Mouse (Mus musculus) kidney, embryonic 15.5 days (tissue): ENCODE results near the gene Galnt17. TPM values are rescaled to one million over a fixed set of nuclear protein-coding genes. Genes with fewer than 3 reads are reported as not detected.

Source experiments
- ATAC-seq: fragments of 200-750 bp; cut with Nextera tagmentation; replicated peaks from 2 replicates; pipeline ENCODE4 v1.8.0; 2017; ENCODE audit warnings: moderate TSS enrichment; ENCODE audit not compliant: low FRiP score
- H3K27ac ChIP-seq: fragments of 300-500 bp; sonication (generic); 2 replicates; pipeline ENCODE4 v1.5.1; 2015; ENCODE audit warnings: mild to moderate bottlenecking, inconsistent platforms
- H3K27me3 ChIP-seq: fragments of 300-500 bp; sonication (generic); 2 replicates; pipeline ENCODE4 v1.6.1; 2015; ENCODE audit warnings: inconsistent platforms
- H3K36me3 ChIP-seq: fragments of 300-500 bp; sonication (generic); 2 replicates; pipeline ENCODE4 v1.6.1; 2015; ENCODE audit warnings: inconsistent platforms
- H3K4me1 ChIP-seq: fragments of 300-500 bp; sonication (generic); 2 replicates; pipeline ENCODE4 v1.6.1; 2015; ENCODE audit warnings: inconsistent platforms
- H3K4me2 ChIP-seq: fragments of 300-500 bp; sonication (generic); 2 replicates; pipeline ENCODE4 v1.6.1; 2015; ENCODE audit warnings: moderate library complexity, mild to moderate bottlenecking, inconsistent platforms
- H3K4me3 ChIP-seq: fragments of 300-500 bp; sonication (generic); replicated peaks from 2 replicates; pipeline ENCODE4 v1.5.1; 2015; ENCODE audit warnings: mild to moderate bottlenecking, inconsistent platforms
- H3K9ac ChIP-seq: fragments of 300-500 bp; sonication (generic); 2 replicates; pipeline ENCODE4 v1.6.1; 2015; ENCODE audit warnings: mild to moderate bottlenecking, inconsistent platforms
- H3K9me3 ChIP-seq: fragments of 300-500 bp; sonication (generic); replicated peaks from 2 replicates; pipeline ENCODE4 v1.6.1; 2016; ENCODE audit warnings: inconsistent platforms
- WGBS: fragments of 180-500 bp; shearing (Covaris S2); methylation state at CpG from one replicate; pipeline ENCODE4 v1.1.7; 2015; ENCODE audit warnings: mixed read lengths; 5-methylcytosine and 5-hydroxymethylcytosine counted together
- polyA plus RNA-seq: library from polyadenylated mRNA; unstranded; fragments of >200 nt; fragmentation: Nextera tagmentation; extraction: Ambion mirVana; gene quantifications from 2 replicates; pipeline ENCODE4 v1.2.1, GENCODE M21; 2015

Galnt17 gene
- polyA plus RNA-seq, 1 experiment from 2014 or later = 2.7 TPM

GRCm38 (mm10) chr5:130950421-130950820 lies 357.9 kb downstream of the Galnt17 start:
- H3K4me1 ChIP-seq = peaks cover 7% of the 10 kb centered on the region; the same call in 1 of the 2 replicates
- ATAC-seq = peak; percentile 46; the same call in 1 of the 2 replicates
- H3K36me3 ChIP-seq = no peaks in the 10 kb centered on the region
- no peak overlapping the region for H3K9ac ChIP-seq
- no peaks in the 10 kb centered on the region for H3K9me3 ChIP-seq
- no peak overlapping the region for H3K4me2 ChIP-seq
- no peak overlapping the region for H3K4me3 ChIP-seq
- H3K27ac ChIP-seq = peak overlapping the region; percentile 51
- 38% methylated on average over 4 of the region's 4 CpGs for WGBS
- no peaks in the 10 kb centered on the region for H3K27me3 ChIP-seq

GRCm38 (mm10) chr5:130949710-130950109 lies 358.6 kb downstream of the Galnt17 start:
- no peak overlapping the region for H3K4me2 ChIP-seq
- no peak for ATAC-seq
- H3K27me3 ChIP-seq = no peaks in the 10 kb centered on the region
- no peak overlapping the region for H3K9ac ChIP-seq
- no peaks in the 10 kb centered on the region for H3K36me3 ChIP-seq
- no peaks in the 10 kb centered on the region for H3K9me3 ChIP-seq
- WGBS = 59% methylated on average over 1 of the region's 1 CpGs
- H3K27ac ChIP-seq = no peak overlapping the region
- no peak overlapping the region for H3K4me3 ChIP-seq
- H3K4me1 ChIP-seq = peaks cover 7% of the 10 kb centered on the region; the same call in 1 of the 2 replicates

- H3K36me3 ChIP-seq = no peaks in the 10 kb centered on the region
- peaks cover 17% of the 10 kb centered on the region for H3K4me1 ChIP-seq
- no peaks in the 10 kb centered on the region for H3K9me3 ChIP-seq
- no peak overlapping the region for H3K4me3 ChIP-seq
- WGBS = 35% methylated on average over 4 of the region's 4 CpGs
- no peaks in the 10 kb centered on the region for H3K27me3 ChIP-seq
- no peak overlapping the region for H3K4me2 ChIP-seq
- ATAC-seq = no peak
- H3K9ac ChIP-seq = no peak overlapping the region
- peak overlapping the region; percentile 43 for H3K27ac ChIP-seq
Observed at GRCm38 (mm10) chr5:130938911-130939608, 369.2 kb downstream of the Galnt17 start.

GRCm38 (mm10) chr5:130938274-130938741 lies 370.0 kb downstream of the Galnt17 start:
- H3K4me3 ChIP-seq = no peak overlapping the region
- H3K36me3 ChIP-seq = no peaks in the 10 kb centered on the region
- peak overlapping the region; percentile 68; the same call in 1 of the 2 replicates for H3K27ac ChIP-seq
- H3K4me1 ChIP-seq = peaks cover 17% of the 10 kb centered on the region
- ATAC-seq = peak; percentile 95
- H3K9ac ChIP-seq = no peak overlapping the region
- H3K27me3 ChIP-seq = no peaks in the 10 kb centered on the region
- 1% methylated on average over 7 of the region's 7 CpGs for WGBS
- no peaks in the 10 kb centered on the region for H3K9me3 ChIP-seq
- H3K4me2 ChIP-seq = 0 out of 2 replicates have a peak overlapping the region, but pooled peaks have one; percentile 5

GRCm38 (mm10) chr5:130930999-130931398 lies 377.3 kb downstream of the Galnt17 start:
- H3K27ac ChIP-seq = no peak overlapping the region
- WGBS = 77% methylated on average over 1 of the region's 1 CpGs

GRCm38 (mm10) chr5:130927794-130928149 lies 380.5 kb downstream of the Galnt17 start:
- 57% methylated on average over 8 of the region's 8 CpGs for WGBS
- ATAC-seq = no peak

More at GRCm38 (mm10) chr5:130930999-130931398, 377.3 kb downstream of the Galnt17 start:
- no peak overlapping the region for H3K4me2 ChIP-seq
- H3K27me3 ChIP-seq = no peaks in the 10 kb centered on the region
- H3K9me3 ChIP-seq = no peaks in the 10 kb centered on the region
- no peak overlapping the region for H3K9ac ChIP-seq
- H3K4me3 ChIP-seq = no peak overlapping the region
- no peaks in the 10 kb centered on the region for H3K36me3 ChIP-seq
- no peaks in the 10 kb centered on the region for H3K4me1 ChIP-seq
- no peak for ATAC-seq

GRCm38 (mm10) chr5:130927138-130927793 lies 381.0 kb downstream of the Galnt17 start:
- WGBS = 73% methylated on average over 3 of the region's 3 CpGs
- Histone ChIP-seq H3K4me1 (peaks cover 8% of the 10 kb centered on the region; the same call in 1 of the 2 replicates), H3K4me2 (no peak overlapping the region), H3K9ac (no peak overlapping the region), H3K27ac (0 out of 2 replicates have a peak overlapping the region, but pooled peaks have one; percentile 20), H3K9me3 (no peaks in the 10 kb centered on the region), H3K36me3 (no peaks in the 10 kb centered on the region), H3K4me3 (no peak overlapping the region), H3K27me3 (no peaks in the 10 kb centered on the region)
- no peak for ATAC-seq

More at GRCm38 (mm10) chr5:130927794-130928149, 380.5 kb downstream of the Galnt17 start:
- Histone ChIP-seq H3K9me3 (no peaks in the 10 kb centered on the region), H3K9ac (no peak overlapping the region), H3K4me2 (no peak overlapping the region), H3K36me3 (no peaks in the 10 kb centered on the region), H3K4me3 (no peak overlapping the region), H3K27me3 (no peaks in the 10 kb centered on the region), H3K27ac (0 out of 2 replicates have a peak overlapping the region, but pooled peaks have one; percentile 20), H3K4me1 (peaks cover 8% of the 10 kb centered on the region; the same call in 1 of the 2 replicates)

GRCm38 (mm10) chr5:130925681-130926080 lies 382.6 kb downstream of the Galnt17 start:
- Histone ChIP-seq H3K9ac (no peak overlapping the region), H3K36me3 (no peaks in the 10 kb centered on the region), H3K27me3 (no peaks in the 10 kb centered on the region), H3K27ac (no peak overlapping the region), H3K4me1 (peaks cover 8% of the 10 kb centered on the region; the same call in 1 of the 2 replicates), H3K9me3 (no peaks in the 10 kb centered on the region), H3K4me3 (no peak overlapping the region), H3K4me2 (no peak overlapping the region)
- no peak for ATAC-seq
- WGBS = 93% methylated on average over 7 of the region's 7 CpGs

- Histone ChIP-seq H3K27me3 (no peaks in the 10 kb centered on the region), H3K27ac (no peak overlapping the region), H3K36me3 (no peaks in the 10 kb centered on the region), H3K4me2 (no peak overlapping the region), H3K4me3 (no peak overlapping the region), H3K4me1 (peaks cover 8% of the 10 kb centered on the region; the same call in 1 of the 2 replicates), H3K9ac (no peak overlapping the region), H3K9me3 (no peaks in the 10 kb centered on the region)
- peak; percentile 54; the same call in 1 of the 2 replicates for ATAC-seq
- WGBS = 23% methylated on average over 2 of the region's 2 CpGs
Observed at GRCm38 (mm10) chr5:130924245-130924827, 384.0 kb downstream of the Galnt17 start.

GRCm38 (mm10) chr5:130919969-130920368 lies 388.3 kb downstream of the Galnt17 start:
- Histone ChIP-seq H3K36me3 (no peaks in the 10 kb centered on the region), H3K9me3 (no peaks in the 10 kb centered on the region), H3K4me1 (peaks cover 8% of the 10 kb centered on the region; the same call in 1 of the 2 replicates), H3K27me3 (no peaks in the 10 kb centered on the region), H3K9ac (no peak overlapping the region), H3K4me3 (no peak overlapping the region), H3K27ac (no peak overlapping the region), H3K4me2 (no peak overlapping the region)
- WGBS = 96% methylated on average over 7 of the region's 7 CpGs
- no peak for ATAC-seq

- WGBS = 67% methylated on average over 3 of the region's 3 CpGs
Observed at GRCm38 (mm10) chr5:130914606-130915005, 393.7 kb downstream of the Galnt17 start.

GRCm38 (mm10) chr5:130911551-130911950 lies 396.7 kb downstream of the Galnt17 start:
- no peak for ATAC-seq
- no peak overlapping the region for H3K4me3 ChIP-seq
- H3K27ac ChIP-seq = no peak overlapping the region
- WGBS = 78% methylated on average over 2 of the region's 2 CpGs
- H3K27me3 ChIP-seq = no peaks in the 10 kb centered on the region
- H3K9me3 ChIP-seq = no peaks in the 10 kb centered on the region
- H3K4me1 ChIP-seq = no peaks in the 10 kb centered on the region
- no peak overlapping the region for H3K9ac ChIP-seq
- no peak overlapping the region for H3K4me2 ChIP-seq
- H3K36me3 ChIP-seq = no peaks in the 10 kb centered on the region

More at GRCm38 (mm10) chr5:130914606-130915005, 393.7 kb downstream of the Galnt17 start:
- Histone ChIP-seq H3K4me3 (no peak overlapping the region), H3K36me3 (no peaks in the 10 kb centered on the region), H3K9me3 (no peaks in the 10 kb centered on the region), H3K27me3 (no peaks in the 10 kb centered on the region), H3K4me1 (no peaks in the 10 kb centered on the region), H3K9ac (no peak overlapping the region), H3K27ac (no peak overlapping the region), H3K4me2 (no peak overlapping the region)
- no peak for ATAC-seq
